In the genomic region with DNA sequence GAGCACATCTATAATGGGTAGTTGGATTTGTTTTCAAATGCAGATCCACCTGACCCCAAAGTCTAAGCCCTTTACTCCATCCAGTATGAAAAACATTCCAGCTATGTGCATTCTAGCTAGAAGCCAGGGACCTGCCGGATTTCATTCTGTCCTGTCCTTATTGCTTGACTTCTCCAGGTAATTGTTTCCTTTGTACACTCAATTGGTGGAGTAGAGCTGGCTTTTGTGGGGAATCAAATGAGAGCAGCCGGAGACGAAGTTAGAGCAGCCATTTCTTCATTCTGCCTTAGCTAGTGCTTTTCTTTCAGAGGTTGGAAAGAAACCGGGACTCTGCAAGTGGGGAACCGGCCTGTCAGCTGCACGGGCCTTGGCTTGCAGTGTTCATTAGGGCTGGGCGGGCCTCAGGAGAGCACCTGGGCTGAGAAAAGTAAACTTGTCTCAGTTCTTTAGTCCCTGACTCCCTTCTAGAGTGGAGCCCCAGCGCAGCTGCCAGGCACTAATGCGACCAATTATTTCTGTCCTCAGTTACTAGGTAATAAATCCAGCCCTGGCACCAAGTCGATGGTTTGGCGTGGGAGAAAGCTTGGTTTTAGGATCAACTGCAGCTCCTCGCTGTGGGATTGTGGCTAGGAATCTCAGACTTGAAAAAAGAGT, we compare ENCODE assay signal across 11 mouse cellular contexts.
DNase-seq lines count a peak whose midpoint lies in the region; ATAC-seq lines count a peak whose summit lies in the region.
"Had no signal": no experiment of that assay in that cellular context is flagged by ENCODE, and none has a peak within 500 bp of the region (broad histone marks: within the 10 kb centered on the region; RNA-seq: fewer than 3 reads in every experiment).

No protein-coding gene starts in this region.

- DNase-seq in forebrain, embryonic 10.5 days (ENCODE audit: extremely low spot score, low spot score), result no peak
- no peak for DNase-seq in forebrain, embryonic 11.5 days (ENCODE audit: low spot score)
- DNase-seq in neural tube, embryonic 10.5 days (ENCODE audit: extremely low spot score, low spot score), result no peak
- peak; percentile 14 to 36 for DNase-seq in layer of hippocampus, postnatal 14 days (ENCODE audit: low spot score in 2 of 2)
- DNase-seq in left cerebral cortex, postnatal 14 days (ENCODE audit: low spot score in 2 of 2), result no peak
- DNase-seq: cerebellum, adult 18-20 months had no signal

- H3K9me3 ChIP-seq in forebrain, embryonic 10.5 days, result no peaks in the 10 kb centered on the region
- H3K9me3 ChIP-seq in forebrain, embryonic 11.5 days (ENCODE audit: control insufficient read depth, low read length), result no peaks in the 10 kb centered on the region
- H3K9me3 ChIP-seq in neural tube, embryonic 14.5 days (ENCODE audit: control insufficient read depth, low read length), result no peaks in the 10 kb centered on the region
- no peaks in the 10 kb centered on the region for H3K9me3 ChIP-seq in stomach, embryonic 16.5 days (replicated peaks; ENCODE audit: control insufficient read depth, low read length)
- no peaks in the 10 kb centered on the region for H3K9me3 ChIP-seq in liver, embryonic 12.5 days (replicated peaks)
- H3K9me3 ChIP-seq: hindbrain, embryonic 13.5 days had no signal

- no peak for ATAC-seq in forebrain, embryonic 11.5 days (replicated peaks; ENCODE audit: low FRiP score)
- 0 out of 2 replicates have a peak, but pooled peaks have one; percentile 21 for ATAC-seq in neural tube, embryonic 14.5 days (ENCODE audit: low read depth)
- peak; percentile 76; the same call in 1 of the 2 replicates for ATAC-seq in stomach, embryonic 16.5 days (ENCODE audit: insufficient read depth, low FRiP score)
- ATAC-seq in liver, embryonic 12.5 days, result no peak

- 69% methylated on average over 12 of the region's 12 CpGs for WGBS in forebrain, embryonic 10.5 days
- WGBS in forebrain, embryonic 11.5 days, result 67% methylated on average over 12 of the region's 12 CpGs
- 59% methylated on average over 12 of the region's 12 CpGs for WGBS in neural tube, embryonic 14.5 days
- 37% methylated on average over 12 of the region's 12 CpGs for WGBS in stomach, embryonic 16.5 days
- WGBS in liver, embryonic 12.5 days (ENCODE audit: insufficient replicate concordance), result 70% methylated on average over 12 of the region's 12 CpGs

- H3K4me1 ChIP-seq in forebrain, embryonic 10.5 days, result peaks cover 6% of the 10 kb centered on the region; the same call in 1 of the 2 replicates
- H3K4me1 ChIP-seq in forebrain, embryonic 11.5 days (replicated peaks; ENCODE audit: control insufficient read depth, insufficient read depth, low read length), result no peaks in the 10 kb centered on the region
- H3K4me1 ChIP-seq in neural tube, embryonic 14.5 days (ENCODE audit: control insufficient read depth, insufficient read depth, low read length), result no peaks in the 10 kb centered on the region
- peaks cover 18% of the 10 kb centered on the region for H3K4me1 ChIP-seq in stomach, embryonic 16.5 days (ENCODE audit: control insufficient read depth, insufficient read depth, low read length)
- H3K4me1 ChIP-seq in liver, embryonic 12.5 days, result no peaks in the 10 kb centered on the region
- H3K4me1 ChIP-seq: hindbrain, embryonic 13.5 days had no signal

- H3K4me3 ChIP-seq in forebrain, embryonic 10.5 days, result no peak overlapping the region
- H3K4me3 ChIP-seq in forebrain, embryonic 11.5 days (ENCODE audit: low read depth, low read length), result no peak overlapping the region
- H3K4me3 ChIP-seq in neural tube, embryonic 14.5 days (ENCODE audit: low read depth, low read length), result no peak overlapping the region
- H3K4me3 ChIP-seq in stomach, embryonic 16.5 days (replicated peaks; ENCODE audit: low read length), result no peak overlapping the region
- no peak overlapping the region for H3K4me3 ChIP-seq in liver, embryonic 12.5 days
- H3K4me3 ChIP-seq: hindbrain, embryonic 13.5 days had no signal

- H3K9ac ChIP-seq in forebrain, embryonic 11.5 days (ENCODE audit: low read length), result no peak overlapping the region
- H3K9ac ChIP-seq in neural tube, embryonic 14.5 days (replicated peaks; ENCODE audit: low read depth, low read length), result no peak overlapping the region
- H3K9ac ChIP-seq in stomach, embryonic 16.5 days (ENCODE audit: low read length), result no peak overlapping the region
- no peak overlapping the region for H3K9ac ChIP-seq in liver, embryonic 12.5 days
- H3K9ac ChIP-seq: hindbrain, embryonic 13.5 days; liver, embryonic 14.5 days had no signal

- intact Hi-C loops in left cerebral cortex, postnatal 14 days (cut with DNase I), result no loop called here

- H3K27me3 ChIP-seq in forebrain, embryonic 10.5 days (ENCODE audit: poor library complexity, severe bottlenecking), result no peaks in the 10 kb centered on the region
- H3K27me3 ChIP-seq in forebrain, embryonic 11.5 days (ENCODE audit: control insufficient read depth, insufficient read depth, low read length), result no peaks in the 10 kb centered on the region
- H3K27me3 ChIP-seq in neural tube, embryonic 14.5 days (ENCODE audit: control insufficient read depth, insufficient read depth, low read length), result no peaks in the 10 kb centered on the region
- no peaks in the 10 kb centered on the region for H3K27me3 ChIP-seq in stomach, embryonic 16.5 days (ENCODE audit: control insufficient read depth, insufficient read depth, low read length)
- no peaks in the 10 kb centered on the region for H3K27me3 ChIP-seq in liver, embryonic 12.5 days (replicated peaks)
- H3K27me3 ChIP-seq: hindbrain, embryonic 13.5 days had no signal

- H3K4me2 ChIP-seq in forebrain, embryonic 11.5 days (ENCODE audit: low read depth, low read length, severe bottlenecking), result no peak overlapping the region
- no peak overlapping the region for H3K4me2 ChIP-seq in neural tube, embryonic 14.5 days (ENCODE audit: low read depth, low read length)
- no peak overlapping the region for H3K4me2 ChIP-seq in stomach, embryonic 16.5 days (ENCODE audit: low read depth, low read length)
- H3K4me2 ChIP-seq in liver, embryonic 12.5 days, result no peak overlapping the region
- H3K4me2 ChIP-seq: hindbrain, embryonic 13.5 days had no signal

- H3K27ac ChIP-seq in forebrain, embryonic 10.5 days, result 0 out of 2 replicates have a peak overlapping the region, but pooled peaks have one; percentile 25
- H3K27ac ChIP-seq in forebrain, embryonic 11.5 days (ENCODE audit: low read depth, low read length), result no peak overlapping the region
- no peak overlapping the region for H3K27ac ChIP-seq in neural tube, embryonic 14.5 days (ENCODE audit: low read depth, low read length)
- H3K27ac ChIP-seq in stomach, embryonic 16.5 days (ENCODE audit: low read length), result peak overlapping the region; percentile 83
- no peak overlapping the region for H3K27ac ChIP-seq in liver, embryonic 12.5 days
- H3K27ac ChIP-seq: hindbrain, embryonic 13.5 days; liver, embryonic 14.5 days had no signal

- no peaks in the 10 kb centered on the region for H3K36me3 ChIP-seq in forebrain, embryonic 10.5 days (replicated peaks)
- H3K36me3 ChIP-seq in forebrain, embryonic 11.5 days (ENCODE audit: control insufficient read depth, insufficient read depth, low read length), result no peaks in the 10 kb centered on the region
- no peaks in the 10 kb centered on the region for H3K36me3 ChIP-seq in neural tube, embryonic 14.5 days (ENCODE audit: control insufficient read depth, insufficient read depth, low read length)
- H3K36me3 ChIP-seq in stomach, embryonic 16.5 days (ENCODE audit: control insufficient read depth, insufficient read depth, low read length), result no peaks in the 10 kb centered on the region
- no peaks in the 10 kb centered on the region for H3K36me3 ChIP-seq in liver, embryonic 12.5 days
- H3K36me3 ChIP-seq: hindbrain, embryonic 13.5 days had no signal

Comparison
In these comparisons a context has a peak if more than half of its experiments do, and no peak if none do; other contexts are left out.
1. H3K27ac ChIP-seq: peak in forebrain, embryonic 10.5 days (single experiment) and stomach, embryonic 16.5 days (single experiment); none in forebrain, embryonic 11.5 days (single experiment), neural tube, embryonic 14.5 days (single experiment) and liver, embryonic 12.5 days (single experiment).
2. DNase-seq: peak in layer of hippocampus, postnatal 14 days (2 of 2); none in forebrain, embryonic 10.5 days (single experiment), forebrain, embryonic 11.5 days (single experiment), neural tube, embryonic 10.5 days (single experiment) and left cerebral cortex, postnatal 14 days (0 of 2).
3. ATAC-seq: peak in neural tube, embryonic 14.5 days (single experiment) and stomach, embryonic 16.5 days (single experiment); none in forebrain, embryonic 11.5 days (single experiment) and liver, embryonic 12.5 days (single experiment).